9 mouse cellular contexts compared by ENCODE assay signal in genomic region chr15:89058736-89059135, GRCm38 (mm10). TPM values are rescaled to one million over a fixed set of nuclear protein-coding genes. Genes with fewer than 3 reads are reported as not detected.
DNase-seq lines count a peak whose midpoint lies in the region; ATAC-seq and TF ChIP-seq lines count a peak whose summit lies in the region.
"Had no signal": no experiment of that assay in that cellular context is flagged by ENCODE, and none has a peak within 500 bp of the region (broad histone marks: within the 10 kb centered on the region; RNA-seq: fewer than 3 reads in every experiment).

No protein-coding gene starts in this region.

- peak; percentile 12 for DNase-seq in layer of hippocampus, adult 11-12 months (ENCODE audit: low spot score)
- no peak for DNase-seq in layer of hippocampus, adult 18-20 months (ENCODE audit: low spot score in 2 of 2)
- no peak for DNase-seq in midbrain, embryonic 14.5 days
- DNase-seq in urinary bladder, postnatal 36 days (ENCODE audit: low spot score in 2 of 2), result no peak
- DNase-seq: kidney, adult 2 months had no signal

- no peaks in the 10 kb centered on the region for H3K36me3 ChIP-seq in forebrain, embryonic 16.5 days (ENCODE audit: control insufficient read depth, insufficient read depth)
- no peaks in the 10 kb centered on the region for H3K36me3 ChIP-seq in midbrain, embryonic 14.5 days (ENCODE audit: control insufficient read depth, insufficient read depth, low read length)

- H3K27ac ChIP-seq in cortical plate, adult 2 months (ENCODE audit: insufficient read depth, low read length), result no peak overlapping the region
- H3K27ac ChIP-seq in forebrain, embryonic 16.5 days (ENCODE audit: low read length), result no peak overlapping the region
- H3K27ac ChIP-seq in midbrain, embryonic 14.5 days (replicated peaks; ENCODE audit: low read depth, low read length), result peak overlapping the region; percentile 79; the same call in 1 of the 2 replicates

- no peak for TF ChIP-seq POLR2A in cortical plate, adult 2 months (IDR thresholded peaks at IDR 0.05; ENCODE audit: extremely low read depth, insufficient read depth, low read length)

- no peaks in the 10 kb centered on the region for H3K27me3 ChIP-seq in forebrain, embryonic 16.5 days (replicated peaks; ENCODE audit: control insufficient read depth, insufficient read depth, low read length)
- no peaks in the 10 kb centered on the region; the same call in 1 of the 2 replicates for H3K27me3 ChIP-seq in midbrain, embryonic 14.5 days (ENCODE audit: control insufficient read depth, insufficient read depth, low read length)

- peak overlapping the region; percentile 93 for H3K4me3 ChIP-seq in cortical plate, adult 2 months (ENCODE audit: insufficient read depth, low read length)
- H3K4me3 ChIP-seq in forebrain, embryonic 16.5 days (replicated peaks; ENCODE audit: low read length), result peak overlapping the region; percentile 69
- peak overlapping the region; percentile 72 for H3K4me3 ChIP-seq in midbrain, embryonic 14.5 days (replicated peaks; ENCODE audit: low read depth, low read length)

- H3K4me2 ChIP-seq in forebrain, embryonic 16.5 days (ENCODE audit: low read length), result peak overlapping the region; percentile 94
- peak overlapping the region; percentile 88 for H3K4me2 ChIP-seq in midbrain, embryonic 14.5 days (ENCODE audit: low read length)

- H3K9me3 ChIP-seq in forebrain, embryonic 16.5 days (ENCODE audit: control insufficient read depth, low read length), result no peaks in the 10 kb centered on the region
- no peaks in the 10 kb centered on the region for H3K9me3 ChIP-seq in midbrain, embryonic 14.5 days (ENCODE audit: control insufficient read depth, low read length)
- H3K9me3 ChIP-seq: megakaryocyte, embryonic 14.5 days had no signal

- WGBS in forebrain, embryonic 16.5 days, result 27% methylated on average over 6 of the region's 6 CpGs
- 38% methylated on average over 6 of the region's 6 CpGs for WGBS in midbrain, embryonic 14.5 days

- ATAC-seq in forebrain, embryonic 16.5 days, result no peak
- no peak for ATAC-seq in midbrain, embryonic 14.5 days (ENCODE audit: low FRiP score, low TSS enrichment)
- ATAC-seq in monocyte, adult 5-6 weeks (replicated peaks; ENCODE audit: insufficient number of reproducible peaks, low FRiP score, low TSS enrichment, poor library complexity, severe bottlenecking), result no peak

- H3K4me1 ChIP-seq in cortical plate, adult 2 months (ENCODE audit: control insufficient read depth, insufficient read depth, low read length), result peaks cover 2% of the 10 kb centered on the region; the same call in 1 of the 2 replicates
- H3K4me1 ChIP-seq in forebrain, embryonic 16.5 days (replicated peaks; ENCODE audit: control insufficient read depth, insufficient read depth, low read length), result peaks cover 15% of the 10 kb centered on the region
- H3K4me1 ChIP-seq in midbrain, embryonic 14.5 days (ENCODE audit: control insufficient read depth, insufficient read depth, low read length), result peaks cover 17% of the 10 kb centered on the region

- TF ChIP-seq CTCF in cortical plate, adult 2 months (IDR thresholded peaks at IDR 0.05; ENCODE audit: extremely low read depth, insufficient read depth, low read length), result no peak

- peak overlapping the region; percentile 82; the same call in 1 of the 2 replicates for H3K9ac ChIP-seq in forebrain, embryonic 16.5 days (replicated peaks; ENCODE audit: low read depth, low read length)
- H3K9ac ChIP-seq in midbrain, embryonic 14.5 days (replicated peaks; ENCODE audit: low read length), result peak overlapping the region; percentile 84

RNA-seq across cellular contexts. Expression of gene Panx2, which starts 0.8 kb away (rescaled TPM):
- 100 to 1,000 TPM; 154 to 158 TPM for total RNA-seq in layer of hippocampus, adult 18-20 months (2021)
- 105 and 116 TPM in 2 replicates for polyA plus RNA-seq in cortical plate, adult 2 months (2012; rRNA removed)
- 2.6 and 4.9 TPM in 2 replicates for polyA plus RNA-seq in forebrain, embryonic 16.5 days (2015; fragmentation: Nextera tagmentation; extraction: Ambion mirVana)
- 6.6 and 7.9 TPM in 2 replicates for polyA plus RNA-seq in midbrain, embryonic 14.5 days (2014; fragmentation: Nextera tagmentation; extraction: Ambion mirVana)
- total RNA-seq in monocyte, adult 5-6 weeks (2017), result not detected in 3 replicates

RNA-seq across cellular contexts. Expression of gene Trabd, which starts 16.2 kb away (rescaled TPM):
- 10 to 100 TPM; 20.7 to 23.8 TPM for total RNA-seq in layer of hippocampus, adult 18-20 months (2021)
- 18.5 and 19.9 TPM in 2 replicates for polyA plus RNA-seq in cortical plate, adult 2 months (2012; rRNA removed)
- 36.2 and 39.8 TPM in 2 replicates for polyA plus RNA-seq in forebrain, embryonic 16.5 days (2015; fragmentation: Nextera tagmentation; extraction: Ambion mirVana)
- 38.7 and 39.7 TPM in 2 replicates for polyA plus RNA-seq in midbrain, embryonic 14.5 days (2014; fragmentation: Nextera tagmentation; extraction: Ambion mirVana)
- total RNA-seq in monocyte, adult 5-6 weeks (2017), result 39.1 to 48.0 TPM (median 42.2 TPM) in 3 replicates

RNA-seq across cellular contexts. Expression of gene Selenoo, which starts 30.1 kb away (rescaled TPM):
- total RNA-seq in layer of hippocampus, adult 18-20 months (2021), result 10 to 100 TPM; 19.3 to 21.1 TPM
- 37.1 and 38.5 TPM in 2 replicates for polyA plus RNA-seq in cortical plate, adult 2 months (2012; rRNA removed)
- polyA plus RNA-seq in forebrain, embryonic 16.5 days (2015; fragmentation: Nextera tagmentation; extraction: Ambion mirVana), result 22.2 and 24.2 TPM in 2 replicates
- polyA plus RNA-seq in midbrain, embryonic 14.5 days (2014; fragmentation: Nextera tagmentation; extraction: Ambion mirVana), result 23.8 and 23.9 TPM in 2 replicates
- total RNA-seq in monocyte, adult 5-6 weeks (2017), result 13.1 to 23.8 TPM (median 16.3 TPM) in 3 replicates

Comparison
In these comparisons a context has a peak if more than half of its experiments do, and no peak if none do; other contexts are left out.
1. RNA of gene Panx2, which starts 0.8 kb away (polyA plus RNA-seq): 105 to 116 TPM in cortical plate, adult 2 months; 6.6 to 7.9 TPM in midbrain, embryonic 14.5 days and 2.6 to 4.9 TPM in forebrain, embryonic 16.5 days; every median in the first group is over 10 times any median in the second.
2. Peak in every context shown above with its lines, with median percentiles within 50 percentile points of each other: H3K4me3 ChIP-seq.